Mouse (Mus musculus): ENCODE results near the gene Zfp354c.

- peak; percentile 89 for TF ChIP-seq CTCF (conservative IDR thresholded peaks at IDR 0.05; ENCODE audit: low read length)
- no peak for TF ChIP-seq NANOG (IDR thresholded peaks at IDR 0.05; ENCODE audit: borderline replicate concordance, low read length)
These were observed 58.4 kb downstream of the Zfp354c start for GRCm38 (mm10) chr11:50768995-50769749.
